Mouse (Mus musculus) kidney, postnatal 10 days (tissue): ENCODE data around the gene Tmem171.

Experiments used
- DNase-seq: peaks from one replicate; pipeline ENCODE4 v3.0.0; 2021; ENCODE audit warnings: mixed read lengths

Gene Tmem171

DNA sequence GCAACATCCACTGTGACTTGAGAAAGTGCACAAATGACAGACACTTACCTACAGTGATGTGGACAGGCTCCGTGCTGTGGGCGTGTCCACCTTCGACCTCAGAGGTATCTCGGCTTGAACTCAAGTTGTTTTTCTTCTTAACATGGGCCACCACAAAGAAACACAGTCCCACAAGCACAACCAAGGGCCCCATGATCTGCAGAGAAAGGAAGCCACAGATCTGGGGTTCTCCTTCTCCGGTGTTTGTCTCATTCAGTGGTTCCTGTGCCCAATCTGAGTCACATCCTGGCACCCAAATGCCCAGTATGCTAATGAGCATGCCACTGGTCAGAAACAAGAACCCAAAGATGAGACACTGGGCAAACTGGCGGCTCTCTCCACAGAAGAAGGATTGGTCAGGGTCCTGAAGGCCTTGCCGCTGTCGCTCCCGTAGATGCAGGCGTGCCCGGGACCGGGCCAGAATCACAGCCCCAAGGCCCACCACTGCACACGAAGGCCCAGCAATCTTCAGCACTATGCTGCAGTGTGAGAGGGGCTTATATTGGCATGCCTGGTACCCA, 2.6 kb downstream of the Tmem171 start:
- no peak for DNase-seq

DNA sequence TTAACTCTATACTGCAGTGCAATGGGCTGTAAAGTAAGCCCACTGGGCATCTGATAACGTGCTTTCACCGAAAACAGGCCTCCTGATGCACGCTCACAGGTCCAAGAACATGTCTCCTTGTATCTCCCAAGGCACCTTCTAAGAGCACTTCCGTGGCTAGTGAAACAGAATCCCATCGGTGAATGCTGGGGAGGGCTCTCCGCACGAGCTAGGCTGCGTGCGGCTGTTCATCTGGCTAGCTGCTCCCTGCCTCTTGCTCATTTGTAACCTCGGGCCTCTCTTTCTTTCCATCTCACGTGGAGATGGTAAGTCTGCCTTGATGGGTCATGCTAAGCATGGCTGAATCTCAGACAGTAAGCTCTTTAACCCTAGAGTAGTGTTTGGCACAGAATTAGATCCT, 3.7 kb downstream of the Tmem171 start:
- no peak for DNase-seq

DNA sequence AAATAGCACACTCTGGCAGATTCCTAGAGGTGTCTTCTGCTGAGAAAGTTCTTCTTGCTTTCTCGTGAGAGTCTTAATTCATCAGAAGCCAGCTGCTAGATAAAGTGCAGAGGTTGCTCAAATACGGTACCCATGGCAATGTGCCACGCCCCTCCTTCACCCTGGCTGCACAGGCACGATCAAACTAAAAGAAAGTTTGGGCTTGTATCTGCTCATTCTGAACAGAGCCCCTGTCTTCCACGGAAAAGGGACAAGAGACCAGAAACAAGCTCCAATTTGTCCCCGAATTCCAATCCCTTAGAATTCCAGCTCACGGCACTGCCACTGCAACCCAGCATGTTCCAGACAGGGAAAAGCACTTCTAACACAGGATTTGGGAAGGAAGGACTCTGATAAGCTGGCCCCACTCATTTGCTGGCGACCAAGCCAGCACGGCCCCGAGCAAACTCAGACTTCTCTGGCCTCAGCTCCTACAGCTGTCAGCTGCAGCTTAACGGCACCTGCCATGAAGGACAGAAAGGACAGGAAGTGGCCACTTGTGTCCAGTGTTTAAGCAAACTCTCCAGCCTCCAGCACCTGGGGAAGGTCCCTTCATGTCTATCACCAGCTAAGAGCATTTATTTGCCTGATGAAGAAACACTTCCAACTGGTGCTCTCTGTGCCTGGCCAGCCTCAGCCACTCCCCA, 4.9 kb downstream of the Tmem171 start:
- DNase-seq = peak; percentile 69

DNA sequence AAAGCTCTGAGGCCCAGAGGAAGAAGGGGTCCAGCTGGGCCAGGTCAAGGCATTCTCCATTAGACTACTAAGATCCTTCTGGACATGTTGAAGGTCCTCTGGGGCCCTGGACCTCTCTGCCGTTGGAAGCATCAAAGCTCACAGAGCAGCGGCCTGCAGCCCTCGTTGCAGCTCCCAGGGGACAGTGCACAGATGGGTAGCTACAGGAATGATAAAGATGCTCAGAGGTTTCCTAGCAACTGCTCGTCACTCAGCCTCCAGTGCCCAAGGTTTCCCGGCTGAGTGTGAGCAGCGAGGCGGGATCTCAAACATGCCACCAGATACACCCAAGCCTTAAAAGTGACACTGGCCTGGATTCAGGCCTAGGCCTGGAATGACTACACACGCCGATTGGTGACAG, 6.7 kb downstream of the Tmem171 start:
- no peak for DNase-seq

DNA sequence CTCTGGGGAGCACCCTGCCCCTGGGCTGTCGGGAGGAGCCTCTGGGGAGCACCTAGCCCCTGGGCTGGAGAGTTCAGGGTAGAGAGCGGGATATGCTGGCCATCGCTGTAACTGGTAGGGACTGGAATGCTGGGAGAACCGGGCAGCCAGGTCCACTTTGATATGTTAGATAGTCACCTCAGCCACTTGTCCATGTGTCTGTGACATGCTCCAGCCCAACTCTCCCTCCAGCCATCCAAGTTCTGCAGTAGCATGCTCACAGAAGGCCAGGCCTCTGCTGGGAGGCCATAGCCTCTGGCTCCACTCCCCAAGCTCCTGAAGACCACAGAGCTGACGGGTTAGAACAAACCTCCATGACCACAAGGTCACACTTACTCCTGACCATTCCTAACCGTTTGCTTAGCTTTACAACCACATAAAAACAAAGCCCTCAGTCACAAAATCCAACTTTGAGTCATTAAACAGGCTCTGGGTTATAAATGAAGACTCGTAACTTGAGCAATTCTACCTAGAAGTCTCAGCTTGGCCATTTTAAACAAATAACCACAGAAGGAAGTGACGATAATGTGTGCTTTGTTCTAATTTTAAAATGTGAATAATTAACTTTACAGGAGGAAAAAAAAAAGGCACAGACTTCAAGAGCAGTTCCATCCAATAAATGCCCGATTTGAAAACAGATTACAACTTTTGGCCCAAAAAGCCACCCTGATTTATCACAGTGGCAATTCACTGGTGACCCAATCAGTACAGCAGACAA, 10.3 kb downstream of the Tmem171 start:
- no peak for DNase-seq

DNA sequence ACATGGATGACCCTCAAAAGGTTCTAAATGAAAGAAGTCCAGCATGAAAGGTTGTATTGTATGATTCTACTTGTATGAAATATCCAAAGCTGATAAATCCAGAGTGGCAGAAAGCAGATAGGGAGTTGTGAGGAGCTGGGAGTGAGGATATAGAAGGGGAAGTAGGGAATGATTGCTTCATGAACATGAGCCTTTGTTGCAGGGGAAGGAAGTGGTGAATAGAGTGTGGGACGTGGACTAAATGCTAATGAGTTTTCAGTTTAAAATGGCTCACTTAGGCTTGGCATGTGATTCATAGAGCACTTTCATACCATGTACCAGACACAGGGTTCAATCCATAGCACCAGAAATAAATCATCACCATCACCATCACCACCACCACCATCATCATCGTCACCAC, 11.2 kb downstream of the Tmem171 start:
- DNase-seq = no peak

DNA sequence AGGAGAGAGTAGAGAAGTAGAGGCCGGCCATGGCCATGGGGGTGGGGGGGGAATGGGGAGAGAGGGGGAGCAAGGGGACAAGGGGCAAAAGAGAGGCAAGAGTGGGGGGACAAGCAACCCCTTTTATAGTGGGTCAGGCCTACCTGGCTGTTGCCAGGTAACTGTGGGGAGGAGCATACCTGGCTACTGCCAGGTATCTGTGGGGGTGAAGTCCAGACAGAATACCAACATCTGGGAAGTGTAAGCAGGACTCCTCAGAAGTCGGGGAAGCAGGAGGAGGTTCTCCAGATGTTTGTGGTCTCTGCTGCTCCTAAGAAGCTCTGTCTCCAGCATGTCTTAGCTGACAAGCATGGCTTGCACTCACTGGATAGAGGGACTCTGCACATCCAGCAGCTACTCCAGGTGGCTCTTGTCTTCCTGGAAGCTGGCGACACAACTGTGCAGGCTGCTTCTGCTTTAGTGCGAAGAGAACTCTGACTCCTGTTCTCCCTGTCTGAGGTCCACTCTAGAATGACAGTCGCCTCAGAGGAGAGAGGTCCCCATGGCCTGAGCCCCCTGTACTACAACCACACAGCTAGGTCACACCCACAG, 14.1 kb downstream of the Tmem171 start:
- no peak for DNase-seq

DNA sequence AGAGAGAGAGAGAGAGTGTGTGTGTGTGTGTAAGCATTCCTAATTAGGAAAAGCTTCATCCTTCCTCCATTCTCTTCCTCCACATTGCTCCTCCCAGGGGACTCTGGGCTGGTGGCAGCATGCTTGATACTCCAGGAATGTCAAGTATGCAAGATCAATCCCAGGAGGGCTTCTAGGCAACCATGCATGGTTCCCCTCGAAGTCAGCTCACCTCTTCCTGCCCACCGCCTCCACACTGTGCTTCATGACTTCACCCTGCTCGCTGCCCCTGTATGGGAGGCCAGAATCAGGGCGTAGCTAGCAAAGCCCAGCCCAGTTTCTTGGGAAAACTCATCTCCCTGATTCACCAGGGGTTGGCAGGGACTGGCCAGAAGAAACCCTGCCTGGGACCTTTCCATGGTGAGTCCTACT, 15.0 kb downstream of the Tmem171 start:
- peak; percentile 49 for DNase-seq

DNA sequence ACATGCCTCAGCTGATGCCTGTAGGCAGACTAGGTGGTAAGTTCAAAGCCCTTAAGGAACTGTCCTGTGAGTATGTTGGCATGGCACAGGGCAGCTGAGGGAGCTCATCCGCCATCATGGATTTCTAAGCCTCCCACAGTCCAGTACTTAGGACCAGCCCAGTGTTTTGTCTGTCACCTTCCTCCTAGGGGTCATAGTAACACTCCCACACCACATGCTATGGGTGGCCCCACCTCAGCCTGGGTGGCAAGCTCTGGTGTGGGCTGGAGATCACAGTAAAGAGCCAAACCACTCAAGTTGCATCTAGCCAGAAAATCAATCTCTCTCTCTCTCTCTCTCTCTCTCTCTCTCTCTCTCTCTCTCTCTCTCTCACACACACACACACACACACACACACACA, 15.4 kb downstream of the Tmem171 start:
- no peak for DNase-seq

DNA sequence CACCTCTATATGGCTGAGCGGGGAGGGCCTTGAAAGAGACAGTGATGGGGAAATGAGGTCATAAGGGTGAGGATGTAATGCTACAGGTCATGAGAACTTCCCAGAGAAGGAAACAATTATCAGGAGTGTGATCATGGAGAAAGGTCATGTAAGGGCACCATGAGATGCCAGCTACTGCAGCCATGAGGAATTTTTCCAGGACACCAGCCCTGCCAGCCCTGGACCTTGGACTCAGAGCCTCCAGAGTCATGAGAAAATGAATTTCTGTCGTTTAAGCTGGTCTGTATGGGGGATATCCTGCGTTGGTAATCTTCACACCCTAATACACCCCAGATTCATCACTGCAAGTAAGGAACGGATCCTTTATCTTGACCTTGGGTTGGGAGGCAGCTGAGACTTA, 20.7 kb downstream of the Tmem171 start:
- no peak for DNase-seq

DNA sequence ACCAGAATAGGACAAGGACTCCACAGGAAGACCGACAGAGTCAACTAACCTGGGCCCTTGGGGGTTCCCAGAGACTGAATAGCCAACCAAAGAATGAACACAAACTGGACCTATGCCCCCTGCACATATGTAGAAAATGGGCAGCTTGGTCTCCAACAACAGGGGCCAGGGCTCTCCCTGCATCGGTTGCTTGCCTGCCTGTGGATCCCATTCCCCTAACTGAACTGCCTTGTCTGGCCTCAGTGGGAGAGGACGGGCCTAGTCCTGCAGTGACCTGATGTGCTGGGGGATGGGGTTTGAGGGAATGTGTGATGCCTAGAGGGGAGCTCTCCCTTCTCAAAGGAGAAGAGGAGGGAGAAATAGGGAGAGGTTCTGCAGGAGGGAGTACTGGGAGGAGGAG, 25.3 kb downstream of the Tmem171 start:
- DNase-seq = no peak

DNA sequence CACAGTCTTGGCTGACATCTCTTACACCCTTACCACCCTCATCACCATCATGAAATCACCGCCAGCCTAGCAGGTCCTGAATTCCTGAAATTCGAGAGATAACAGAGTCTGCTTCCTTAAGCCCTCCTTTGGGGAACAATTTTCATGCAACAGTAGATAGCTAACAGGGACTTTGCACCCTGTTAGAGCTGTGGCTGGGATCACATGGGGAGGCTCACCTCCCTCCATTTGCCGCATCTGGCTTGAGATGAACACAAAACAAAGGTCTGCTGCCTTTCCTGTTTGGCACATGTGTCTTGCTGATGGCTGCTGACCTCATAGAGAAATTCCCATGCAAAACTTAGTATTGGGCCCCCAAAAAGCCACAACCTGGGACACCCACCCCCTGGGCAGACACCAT, 27.3 kb downstream of the Tmem171 start:
- no peak for DNase-seq

DNA sequence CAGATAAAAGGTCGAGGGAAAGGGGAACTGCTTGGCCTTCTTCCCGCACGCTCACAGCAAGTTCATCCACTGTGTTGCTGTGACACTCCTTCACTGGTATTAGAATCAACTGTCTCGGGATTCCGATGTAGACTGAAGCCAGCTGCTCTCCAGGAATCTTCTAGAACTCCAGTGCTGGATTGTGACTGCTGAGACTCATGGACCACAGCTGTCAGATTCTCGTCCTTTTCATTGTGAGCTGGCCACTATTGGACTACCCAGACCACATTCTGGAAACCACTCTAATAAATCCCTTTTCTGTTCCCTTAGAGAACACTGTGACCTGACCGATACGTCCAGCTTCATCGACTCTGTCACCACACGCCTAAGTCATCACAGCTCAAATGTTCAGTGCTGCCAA, 29.4 kb downstream of the Tmem171 start:
- DNase-seq = no peak

DNA sequence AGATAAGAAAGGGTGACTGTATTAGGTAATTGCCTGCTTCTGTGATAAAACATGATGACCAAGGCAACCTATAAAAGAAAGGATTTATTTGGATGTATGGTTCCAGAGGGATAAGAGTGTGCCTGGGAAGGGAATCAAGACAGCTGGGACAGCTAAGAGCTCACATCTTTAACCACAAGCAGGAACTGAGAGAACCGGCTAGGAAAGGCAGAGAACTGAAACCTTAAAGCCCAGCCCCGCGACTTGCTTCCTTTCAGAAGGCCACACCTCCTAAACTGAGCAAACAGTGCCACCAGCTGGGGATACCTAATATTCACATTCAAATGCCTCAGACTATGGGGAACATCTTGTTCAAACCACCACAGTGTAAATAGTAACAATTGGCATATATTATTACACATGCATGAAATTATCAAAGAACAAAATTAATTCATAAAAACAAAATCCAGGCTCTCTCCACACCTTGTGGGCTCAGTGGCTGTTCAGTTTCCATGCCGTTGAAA, 32.4 kb downstream of the Tmem171 start:
- no peak for DNase-seq

DNA sequence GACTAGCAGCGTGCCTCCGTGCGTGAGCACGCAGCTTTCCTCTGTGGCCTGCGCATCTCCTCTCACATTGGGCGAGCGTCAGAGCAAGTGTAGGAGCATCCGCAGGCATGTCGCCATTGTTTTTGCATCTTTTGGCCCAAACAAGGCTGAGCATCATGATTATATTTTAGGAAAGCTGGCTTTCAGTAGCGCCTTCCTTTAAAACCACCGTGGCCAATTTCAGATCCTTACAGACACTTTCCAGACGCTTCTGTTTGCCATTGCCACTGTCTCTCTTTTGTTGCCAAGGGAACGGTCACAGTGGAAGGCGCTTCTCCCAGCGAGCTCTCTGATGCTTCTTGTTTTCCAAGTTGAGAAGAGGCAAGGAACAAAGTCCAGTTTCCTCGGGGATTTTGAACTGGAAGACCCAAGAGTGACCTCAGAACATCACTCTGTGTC, 38.6 kb downstream of the Tmem171 start:
- DNase-seq = peak; percentile 32

DNA sequence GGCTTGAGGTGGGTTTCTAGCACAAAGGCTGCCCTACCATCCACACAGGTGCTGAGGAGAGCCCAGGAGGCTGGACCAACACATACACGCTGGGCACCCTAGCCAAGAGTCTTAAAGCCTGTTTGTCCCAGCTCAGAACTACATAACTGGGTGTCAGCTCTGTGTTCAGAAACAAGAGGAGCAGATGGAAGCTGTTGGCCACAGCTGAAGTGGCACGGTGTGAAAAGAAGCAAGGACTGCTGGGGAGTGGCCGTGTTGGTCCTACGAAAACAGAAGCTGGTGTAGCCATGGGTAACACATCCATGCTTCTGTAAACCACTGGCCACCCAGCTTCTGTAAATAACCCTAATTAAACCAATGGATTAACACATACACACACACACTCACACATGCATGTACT, 39.3 kb downstream of the Tmem171 start:
- no peak for DNase-seq

DNA sequence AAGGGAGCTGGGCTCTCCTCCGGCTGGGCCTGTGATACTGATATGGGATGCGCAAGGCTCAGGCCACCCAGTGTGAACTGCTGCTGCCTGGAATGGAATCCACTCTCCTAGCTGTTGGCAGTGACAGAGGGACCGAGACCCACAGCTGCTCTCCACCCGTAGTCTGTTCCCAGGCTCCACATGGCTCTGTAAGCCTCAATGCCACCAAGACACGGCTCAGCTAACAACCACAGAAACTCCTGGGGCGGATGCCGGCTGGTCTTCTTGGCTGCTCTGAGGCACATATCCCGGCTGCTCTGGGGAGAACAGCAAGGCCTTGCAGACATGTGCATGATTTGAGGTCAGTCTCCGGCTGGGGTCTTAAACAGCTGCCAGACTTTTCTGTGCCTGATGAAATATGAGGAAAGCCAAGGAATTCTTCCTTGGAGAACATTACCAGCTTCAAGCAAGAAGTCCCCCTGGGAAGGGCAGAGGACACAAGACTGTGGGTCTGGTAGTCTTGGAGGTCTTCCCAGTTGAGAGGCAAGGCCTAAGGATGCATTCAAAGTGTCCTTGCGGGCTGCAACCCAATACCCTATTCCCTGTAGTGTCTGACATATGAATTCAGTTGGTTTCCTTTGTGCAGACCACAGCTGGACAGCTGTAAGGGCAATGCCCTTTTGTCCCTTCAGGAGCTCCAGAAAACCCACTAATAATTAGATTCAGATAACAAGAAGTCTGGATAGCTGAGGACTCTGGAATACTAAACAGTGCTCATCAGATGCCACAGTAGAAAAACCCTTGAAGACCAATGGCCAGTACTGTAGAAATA, 40.3 kb downstream of the Tmem171 start:
- peak; percentile 68 for DNase-seq

DNA sequence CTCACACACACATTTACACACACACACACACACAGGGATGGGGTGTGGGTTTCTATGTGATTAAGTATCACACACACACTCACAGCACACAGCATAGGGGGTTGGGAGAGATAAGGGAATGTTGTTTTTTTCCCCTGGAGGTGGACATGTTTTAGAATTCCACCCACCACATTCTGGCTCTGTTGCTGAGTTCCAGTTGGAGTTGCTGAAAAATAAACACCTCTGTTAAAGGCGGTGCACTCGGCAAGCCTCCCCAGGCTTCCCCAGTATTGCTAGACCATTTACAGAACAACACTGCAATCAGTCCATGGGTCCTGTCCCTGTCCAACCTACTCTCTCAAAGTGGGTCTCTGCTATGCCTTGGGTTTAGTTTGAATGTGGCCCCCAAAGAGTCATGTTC, 42.4 kb downstream of the Tmem171 start:
- DNase-seq = no peak

DNA sequence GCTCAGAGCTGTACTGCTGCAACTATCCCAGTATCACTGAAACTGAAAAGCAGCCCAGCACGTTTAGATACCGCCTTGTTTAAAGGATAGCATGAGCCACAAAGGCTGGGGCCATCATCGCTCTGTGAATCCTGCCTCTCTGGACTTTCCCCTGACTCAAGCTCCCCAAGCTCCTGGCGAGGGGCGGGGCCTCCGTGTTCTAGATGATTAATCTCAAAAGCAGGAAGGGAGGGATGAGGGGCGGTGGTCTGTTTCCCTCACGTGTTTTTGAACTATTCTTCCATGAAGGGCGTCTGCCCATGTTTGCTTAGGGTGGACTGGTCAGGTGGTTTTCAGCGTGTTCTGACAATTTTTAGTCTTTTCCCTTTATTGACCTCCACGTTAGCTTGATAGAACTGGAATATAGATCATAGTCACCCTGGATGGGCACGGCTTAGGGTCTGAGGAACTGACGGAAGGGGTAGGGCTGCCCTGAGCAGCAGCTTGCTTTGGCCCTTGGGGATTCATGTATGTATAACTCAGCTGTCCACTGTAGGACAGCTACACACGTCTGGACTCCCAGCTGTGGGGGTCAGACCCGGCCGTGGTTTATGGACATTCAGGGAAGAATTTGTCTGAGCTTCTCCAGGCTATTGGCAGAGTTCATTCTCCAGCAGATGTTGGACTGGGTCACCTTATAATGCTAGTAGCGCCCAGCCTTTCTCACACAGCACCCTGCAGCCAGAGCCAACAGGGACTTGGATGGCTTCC, 43.2 kb downstream of the Tmem171 start:
- DNase-seq = peak; percentile 69

DNA sequence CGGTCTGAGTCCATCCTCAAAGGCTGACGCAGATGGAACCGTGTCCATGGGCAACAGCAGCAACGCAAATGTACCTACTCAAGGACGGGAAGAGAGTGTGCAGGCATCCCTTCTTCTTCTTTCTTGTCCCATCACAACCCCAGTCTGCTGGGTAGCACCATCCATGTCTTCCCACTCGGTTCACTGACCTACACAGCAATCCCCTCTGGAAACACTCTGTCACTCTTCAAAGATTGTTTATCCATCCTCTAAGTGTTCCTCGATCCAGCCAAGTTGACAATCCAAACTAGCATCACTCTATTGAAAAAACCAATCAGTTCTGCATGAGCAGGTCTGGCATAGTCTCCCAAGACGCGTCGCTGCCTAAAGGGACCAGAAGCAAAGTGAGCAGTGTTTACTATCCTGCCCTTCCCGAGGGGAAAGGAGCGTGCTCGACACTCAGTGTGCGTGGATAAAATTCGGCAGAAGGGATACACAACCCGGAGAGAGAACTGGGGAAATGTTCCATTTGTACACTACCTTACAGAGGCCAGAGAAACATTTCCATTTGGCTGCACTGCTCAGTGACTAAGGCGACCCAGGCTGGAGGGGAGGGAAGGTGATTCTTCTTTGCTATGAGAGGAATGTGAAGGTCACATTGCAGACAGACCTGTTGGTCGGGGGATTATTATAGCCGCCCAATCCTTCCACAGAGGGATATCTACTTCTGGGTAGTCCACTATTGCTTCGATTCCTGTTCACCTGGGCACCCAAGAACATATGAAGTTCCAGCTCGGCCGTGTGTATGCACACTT, 46.7 kb downstream of the Tmem171 start:
- peak; percentile 39 for DNase-seq

DNA sequence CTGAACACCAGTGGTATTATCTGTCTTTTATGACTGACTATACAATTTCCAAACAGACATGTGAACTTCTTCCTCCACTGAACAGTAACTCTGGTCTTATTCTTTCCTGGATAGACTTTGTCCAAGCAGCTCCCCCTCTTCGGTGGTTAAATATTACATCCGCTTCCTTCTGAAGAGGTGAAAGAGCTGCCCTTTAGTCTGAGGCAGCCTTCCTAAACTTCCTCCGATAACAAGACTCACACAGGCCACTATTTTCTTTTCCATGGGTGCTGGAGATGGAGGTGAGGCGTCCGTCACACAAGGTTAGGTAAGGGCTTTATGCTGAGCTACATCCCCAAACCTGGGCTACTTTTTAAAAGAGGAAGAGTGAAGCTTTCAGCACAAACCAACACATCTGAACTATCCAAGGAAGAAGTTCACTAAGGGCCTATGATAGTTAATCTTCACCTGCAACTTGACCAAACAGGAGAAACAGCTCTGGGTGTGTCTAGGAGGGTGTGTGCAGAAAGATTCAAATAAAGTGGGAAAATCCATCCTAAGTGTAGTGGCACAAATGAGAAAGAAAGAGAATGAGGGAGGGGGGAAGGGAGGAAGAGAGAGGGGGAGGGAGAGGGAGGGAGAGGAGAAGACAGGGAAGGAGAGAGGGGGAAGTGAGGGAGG, 56.0 kb downstream of the Tmem171 start:
- no peak for DNase-seq
